Mouse (Mus musculus): ENCODE results near the gene Gm30083. TPM values are rescaled to one million over a fixed set of nuclear protein-coding genes. Genes with fewer than 3 reads are reported as not detected.

Gm30083 gene
- polyA plus RNA-seq, 1 experiment from 2014 or later: not detected

GRCm38 (mm10) chr14:33953761-33954160, 61.2 kb downstream of the Gm30083 start, which contains the start of gene Rbp3:
TSS of gene Rbp3 (plus strand) at chr14:33954003.
- Histone ChIP-seq H3K36me3 (replicated peaks) (no peaks in the 10 kb centered on the region), H3K4me3 (no peak within 1 kb of the TSS), H3K4me1 (peaks cover 3% of the 10 kb centered on the region; the same call in 1 of the 2 replicates), H3K27me3 (ENCODE audit: poor library complexity, severe bottlenecking) (peaks cover 21% of the 10 kb centered on the region), H3K27ac (no peak within 1 kb of the TSS), H3K9me3 (no peaks in the 10 kb centered on the region; the same call in 1 of the 2 replicates)
- no peak for DNase-seq (ENCODE audit: extremely low spot score, low spot score)
- 87% methylated on average over 5 of the region's 5 CpGs for WGBS

- Histone ChIP-seq H3K27me3 (ENCODE audit: poor library complexity, severe bottlenecking) (peaks cover 25% of the 10 kb centered on the region), H3K4me3 (no peak overlapping the region), H3K4me1 (peaks cover 3% of the 10 kb centered on the region; the same call in 1 of the 2 replicates), H3K36me3 (replicated peaks) (no peaks in the 10 kb centered on the region), H3K27ac (no peak overlapping the region), H3K9me3 (no peaks in the 10 kb centered on the region; the same call in 1 of the 2 replicates)
- WGBS: 61% methylated on average over 6 of the region's 6 CpGs
- no peak for DNase-seq (ENCODE audit: extremely low spot score, low spot score)
Observed at GRCm38 (mm10) chr14:33952233-33952981, 62.6 kb downstream of the Gm30083 start.

- Histone ChIP-seq H3K4me3 (no peak overlapping the region), H3K4me1 (no peaks in the 10 kb centered on the region), H3K36me3 (replicated peaks) (no peaks in the 10 kb centered on the region), H3K9me3 (no peaks in the 10 kb centered on the region), H3K27me3 (ENCODE audit: poor library complexity, severe bottlenecking) (peaks cover 21% of the 10 kb centered on the region), H3K27ac (no peak overlapping the region)
- DNase-seq (ENCODE audit: extremely low spot score, low spot score): no peak
- 87% methylated on average over 6 of the region's 6 CpGs for WGBS
Observed at GRCm38 (mm10) chr14:33946125-33946524, 68.9 kb downstream of the Gm30083 start.

GRCm38 (mm10) chr14:33942222-33942621, 72.8 kb downstream of the Gm30083 start:
- Histone ChIP-seq H3K36me3 (replicated peaks) (no peaks in the 10 kb centered on the region), H3K4me1 (no peaks in the 10 kb centered on the region), H3K9me3 (no peaks in the 10 kb centered on the region), H3K27me3 (ENCODE audit: poor library complexity, severe bottlenecking) (peaks cover 5% of the 10 kb centered on the region; the same call in 1 of the 2 replicates), H3K27ac (no peak overlapping the region), H3K4me3 (no peak overlapping the region)
- WGBS: 83% methylated on average over 5 of the region's 5 CpGs
- DNase-seq (ENCODE audit: extremely low spot score, low spot score): no peak

- no peaks in the 10 kb centered on the region for H3K9me3 ChIP-seq
- 86% methylated on average over 8 of the region's 8 CpGs for WGBS
- peaks cover 9% of the 10 kb centered on the region; the same call in 1 of the 2 replicates for H3K27me3 ChIP-seq (ENCODE audit: poor library complexity, severe bottlenecking)
- no peak within 1 kb of the TSS for H3K4me3 ChIP-seq
- H3K27ac ChIP-seq: no peak within 1 kb of the TSS
- no peaks in the 10 kb centered on the region for H3K4me1 ChIP-seq
- H3K36me3 ChIP-seq (replicated peaks): no peaks in the 10 kb centered on the region
- DNase-seq (ENCODE audit: extremely low spot score, low spot score): no peak
Observed at GRCm38 (mm10) chr14:33940739-33941138, 74.2 kb downstream of the Gm30083 start, which contains the start of gene Gdf2. TSS of gene Gdf2 (plus strand) at chr14:33941039.

GRCm38 (mm10) chr14:33939117-33939516, 75.9 kb downstream of the Gm30083 start:
- 31% methylated on average over 9 of the region's 9 CpGs for WGBS
- Histone ChIP-seq H3K9me3 (no peaks in the 10 kb centered on the region), H3K27me3 (ENCODE audit: poor library complexity, severe bottlenecking) (peaks cover 12% of the 10 kb centered on the region; the same call in 1 of the 2 replicates), H3K27ac (peak overlapping the region; percentile 36; the same call in 1 of the 2 replicates), H3K4me3 (peak overlapping the region; percentile 19; the same call in 1 of the 2 replicates), H3K4me1 (no peaks in the 10 kb centered on the region), H3K36me3 (replicated peaks) (no peaks in the 10 kb centered on the region)
- DNase-seq (ENCODE audit: extremely low spot score, low spot score): peak; percentile 73

Other genes with a start within 250 kb of the Gm30083 start
- 2.5 TPM in 2 replicates for gene Gdf10, start 91.6 kb downstream of the Gm30083 start, polyA plus RNA-seq (2016; fragmentation: Nextera tagmentation; extraction: Ambion mirVana)
- not detected in 2 replicates for gene Gdf2, start 74.1 kb downstream of the Gm30083 start, polyA plus RNA-seq (2016; fragmentation: Nextera tagmentation; extraction: Ambion mirVana)
- gene Rbp3, start 61.2 kb downstream of the Gm30083 start, polyA plus RNA-seq (2016; fragmentation: Nextera tagmentation; extraction: Ambion mirVana): not detected in 2 replicates
- gene Zfp488, start 36.4 kb downstream of the Gm30083 start, polyA plus RNA-seq (2016; fragmentation: Nextera tagmentation; extraction: Ambion mirVana): 0.06 and 0.11 TPM in 2 replicates
- gene Gm5460, start 1.6 kb upstream of the Gm30083 start, polyA plus RNA-seq (2016; fragmentation: Nextera tagmentation; extraction: Ambion mirVana): not detected in 2 replicates
- gene Antxrl, start 37.5 kb upstream of the Gm30083 start, polyA plus RNA-seq (2016; fragmentation: Nextera tagmentation; extraction: Ambion mirVana): not detected in 2 replicates
- 0.64 and 1.0 TPM in 2 replicates for gene Anxa8, start 70.8 kb upstream of the Gm30083 start, polyA plus RNA-seq (2016; fragmentation: Nextera tagmentation; extraction: Ambion mirVana)
- not detected in 2 replicates for gene A630023A22Rik, start 87.6 kb upstream of the Gm30083 start, polyA plus RNA-seq (2016; fragmentation: Nextera tagmentation; extraction: Ambion mirVana)
- not detected in 2 replicates for gene Npy4r, start 137.3 kb upstream of the Gm30083 start, polyA plus RNA-seq (2016; fragmentation: Nextera tagmentation; extraction: Ambion mirVana)
- gene Gprin2, start 186.5 kb upstream of the Gm30083 start, polyA plus RNA-seq (2016; fragmentation: Nextera tagmentation; extraction: Ambion mirVana): 0.32 and 0.33 TPM in 2 replicates
- gene Syt15, start 204.4 kb upstream of the Gm30083 start, polyA plus RNA-seq (2016; fragmentation: Nextera tagmentation; extraction: Ambion mirVana): 0.06 and 0.10 TPM in 2 replicates

All from forebrain, embryonic 10.5 days (tissue).